In genomic region chr7:66466641-66467040, GRCm38 (mm10) we compare ENCODE assay signal across 21 mouse cellular contexts. TPM values are rescaled to one million over a fixed set of nuclear protein-coding genes. Genes with fewer than 3 reads are reported as not detected.
"Had no signal": no experiment of that assay in that cellular context is flagged by ENCODE, and none has a peak within 500 bp of the region (broad histone marks: within the 10 kb centered on the region; RNA-seq: fewer than 3 reads in every experiment).

No protein-coding gene starts in this region.

- H3K9ac ChIP-seq: liver, embryonic 13.5 days; liver, embryonic 15.5 days; liver, postnatal 0 days; lung, embryonic 15.5 days; midbrain, embryonic 13.5 days; midbrain, embryonic 15.5 days had no signal

- DNase-seq: liver, embryonic 13.5 days; liver, postnatal 0 days; lung, adult 2 months; lung, postnatal 14 days; lung, postnatal 36 days; retina, postnatal 1 day; right cerebral cortex, adult 18-20 months; right cerebral cortex, postnatal 25 days; right cerebral cortex, postnatal 4 days; spleen, adult 18-20 months; thymus, adult 18-20 months; thymus, postnatal 14 days; thymus, postnatal 36 days had no signal

- ATAC-seq: liver, postnatal 0 days; lung, postnatal 0 days; midbrain, embryonic 13.5 days; midbrain, embryonic 15.5 days had no signal

- H3K4me3 ChIP-seq: liver, embryonic 13.5 days; liver, embryonic 15.5 days; lung, embryonic 15.5 days; megakaryocyte, embryonic 14.5 days; midbrain, embryonic 13.5 days; midbrain, embryonic 15.5 days had no signal

- H3K9me3 ChIP-seq: liver, embryonic 13.5 days; liver, embryonic 15.5 days; lung, embryonic 15.5 days; midbrain, embryonic 13.5 days; midbrain, embryonic 15.5 days had no signal

- H3K36me3 ChIP-seq: liver, embryonic 13.5 days; liver, embryonic 15.5 days; lung, embryonic 15.5 days; midbrain, embryonic 13.5 days; midbrain, embryonic 15.5 days had no signal

- H3K27ac ChIP-seq: liver, embryonic 13.5 days; liver, embryonic 15.5 days; lung, embryonic 15.5 days; macrophage; midbrain, embryonic 13.5 days; midbrain, embryonic 15.5 days had no signal

- H3K4me2 ChIP-seq: liver, embryonic 13.5 days; liver, embryonic 15.5 days; lung, embryonic 15.5 days; midbrain, embryonic 11.5 days; midbrain, embryonic 13.5 days; midbrain, embryonic 15.5 days had no signal

- H3K27me3 ChIP-seq: liver, embryonic 13.5 days; liver, embryonic 15.5 days; lung, embryonic 15.5 days; megakaryocyte, embryonic 14.5 days; midbrain, embryonic 13.5 days; midbrain, embryonic 15.5 days had no signal

- H3K4me1 ChIP-seq: liver, embryonic 13.5 days; liver, embryonic 15.5 days; megakaryocyte, embryonic 14.5 days; midbrain, embryonic 13.5 days; midbrain, embryonic 15.5 days had no signal

RNA-seq across cellular contexts. Expression of gene Aldh1a3, which starts 39.3 kb away (rescaled TPM):
- polyA plus RNA-seq: macrophage had no signal
